Comparison of ENCODE assay signal across 14 mouse cellular contexts in the genomic region with DNA sequence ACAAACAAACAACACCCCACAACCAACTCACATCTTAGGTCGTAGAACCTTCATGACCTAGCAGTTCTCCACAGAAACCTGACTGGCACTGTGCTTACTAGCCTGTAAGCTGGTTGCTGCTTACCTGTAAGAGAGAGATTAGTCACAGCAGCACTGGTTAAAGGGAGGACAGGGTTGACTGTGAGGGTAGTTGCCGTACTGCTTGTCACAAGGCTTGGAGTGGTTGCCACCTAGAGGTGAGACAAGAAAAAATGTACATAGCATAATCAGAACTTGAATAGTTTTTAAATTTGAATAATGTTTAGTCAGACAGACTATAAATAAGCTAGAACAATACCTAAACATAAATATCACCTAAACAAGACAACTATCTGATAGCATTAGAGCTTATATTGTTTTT.
DNase-seq lines count a peak whose midpoint lies in the region; ATAC-seq and TF ChIP-seq lines count a peak whose summit lies in the region.
"Had no signal": no experiment of that assay in that cellular context is flagged by ENCODE, and none has a peak within 500 bp of the region (broad histone marks: within the 10 kb centered on the region; RNA-seq: fewer than 3 reads in every experiment).

No protein-coding gene starts in this region.

- peaks cover 35% of the 10 kb centered on the region for H3K36me3 ChIP-seq in liver, postnatal 0 days (replicated peaks; ENCODE audit: insufficient read depth, low read length)
- peaks cover 55% of the 10 kb centered on the region for H3K36me3 ChIP-seq in liver, embryonic 12.5 days
- H3K36me3 ChIP-seq in neural tube, embryonic 15.5 days: peaks cover 48% of the 10 kb centered on the region

- ATAC-seq in liver, postnatal 0 days: no peak
- no peak for ATAC-seq in liver, embryonic 12.5 days
- ATAC-seq in neural tube, embryonic 15.5 days (ENCODE audit: low FRiP score): no peak
- ATAC-seq: Patski had no signal

- TF ChIP-seq CTCF in liver, postnatal 0 days (IDR thresholded peaks at IDR 0.05; ENCODE audit: low read depth): peak; percentile 32; the same call in 1 of the 2 replicates

- H3K27ac ChIP-seq in liver, postnatal 0 days (ENCODE audit: low read depth): no peak overlapping the region
- H3K27ac ChIP-seq in liver, embryonic 12.5 days: no peak overlapping the region
- H3K27ac ChIP-seq in neural tube, embryonic 15.5 days (replicated peaks): no peak overlapping the region
- H3K27ac ChIP-seq: limb, embryonic 12.5 days; neural tube, embryonic 12.5 days had no signal

- WGBS in liver, postnatal 0 days (ENCODE audit: insufficient replicate concordance): 82% methylated on average over 2 of the region's 2 CpGs
- 87% methylated on average over 2 of the region's 2 CpGs for WGBS in liver, embryonic 12.5 days (ENCODE audit: insufficient replicate concordance)
- WGBS in neural tube, embryonic 15.5 days: 87% methylated on average over 2 of the region's 2 CpGs

- no peaks in the 10 kb centered on the region for H3K4me1 ChIP-seq in liver, postnatal 0 days (ENCODE audit: insufficient read depth)
- H3K4me1 ChIP-seq in liver, embryonic 12.5 days: no peaks in the 10 kb centered on the region
- no peaks in the 10 kb centered on the region for H3K4me1 ChIP-seq in neural tube, embryonic 15.5 days
- H3K4me1 ChIP-seq: limb, embryonic 12.5 days; neural tube, embryonic 12.5 days had no signal

- no peak for TF ChIP-seq EP300 in liver, postnatal 0 days (IDR thresholded peaks at IDR 0.05; ENCODE audit: low read depth)

- no peaks in the 10 kb centered on the region for H3K9me3 ChIP-seq in liver, postnatal 0 days (ENCODE audit: low read length)
- H3K9me3 ChIP-seq in liver, embryonic 12.5 days (replicated peaks): no peaks in the 10 kb centered on the region
- H3K9me3 ChIP-seq in neural tube, embryonic 15.5 days (replicated peaks): no peaks in the 10 kb centered on the region
- H3K9me3 ChIP-seq: limb, embryonic 12.5 days; neural tube, embryonic 12.5 days had no signal

- H3K4me2 ChIP-seq in liver, postnatal 0 days (ENCODE audit: low read depth, low read length): no peak overlapping the region
- no peak overlapping the region for H3K4me2 ChIP-seq in liver, embryonic 12.5 days
- no peak overlapping the region for H3K4me2 ChIP-seq in neural tube, embryonic 15.5 days
- H3K4me2 ChIP-seq: limb, embryonic 12.5 days; neural tube, embryonic 12.5 days had no signal

- no peak for DNase-seq in liver, postnatal 0 days
- DNase-seq in 416B (ENCODE audit: low read depth): peak; percentile 47
- DNase-seq in CD4-positive helper T cell, adult 2 months (ENCODE audit: low read depth, low spot score): peak; percentile 59
- peak; percentile 17 for DNase-seq in lung, postnatal 36 days
- no peak for DNase-seq in urinary bladder, adult 2 months (ENCODE audit: low spot score)
- DNase-seq: adrenal gland, adult 8-10 months; heart, adult 18-20 months; kidney, adult 8-10 months; layer of hippocampus, adult 9-11 months had no signal

- H3K9ac ChIP-seq in liver, postnatal 0 days (replicated peaks): no peak overlapping the region
- H3K9ac ChIP-seq in liver, embryonic 12.5 days: no peak overlapping the region
- H3K9ac ChIP-seq in neural tube, embryonic 15.5 days (replicated peaks): no peak overlapping the region
- H3K9ac ChIP-seq: limb, embryonic 12.5 days; neural tube, embryonic 12.5 days had no signal

- H3K27me3 ChIP-seq in liver, postnatal 0 days (ENCODE audit: insufficient read depth, low read length): no peaks in the 10 kb centered on the region
- H3K27me3 ChIP-seq in liver, embryonic 12.5 days (replicated peaks): no peaks in the 10 kb centered on the region
- H3K27me3 ChIP-seq in neural tube, embryonic 15.5 days (replicated peaks): no peaks in the 10 kb centered on the region
- H3K27me3 ChIP-seq: limb, embryonic 12.5 days; neural tube, embryonic 12.5 days; Patski had no signal

- H3K4me3 ChIP-seq in liver, postnatal 0 days (ENCODE audit: low read depth, low read length): no peak overlapping the region
- H3K4me3 ChIP-seq in liver, embryonic 12.5 days: no peak overlapping the region
- no peak overlapping the region for H3K4me3 ChIP-seq in neural tube, embryonic 15.5 days (replicated peaks)
- H3K4me3 ChIP-seq: limb, embryonic 12.5 days; neural tube, embryonic 12.5 days had no signal

Comparison
In these comparisons a context has a peak if more than half of its experiments do, and no peak if none do; other contexts are left out.
1. DNase-seq: peak in 416B (single experiment), CD4-positive helper T cell, adult 2 months (single experiment) and lung, postnatal 36 days (single experiment); none in liver, postnatal 0 days (single experiment) and urinary bladder, adult 2 months (single experiment).